Mouse (Mus musculus) urinary bladder, postnatal 14 days (tissue): Measurements from ENCODE around the gene Gpatch2.

Experiments
- DNase-seq: peaks from one replicate; pipeline ENCODE4 v3.0.0; 2021; ENCODE audit warnings: low spot score

Gpatch2 gene

DNA sequence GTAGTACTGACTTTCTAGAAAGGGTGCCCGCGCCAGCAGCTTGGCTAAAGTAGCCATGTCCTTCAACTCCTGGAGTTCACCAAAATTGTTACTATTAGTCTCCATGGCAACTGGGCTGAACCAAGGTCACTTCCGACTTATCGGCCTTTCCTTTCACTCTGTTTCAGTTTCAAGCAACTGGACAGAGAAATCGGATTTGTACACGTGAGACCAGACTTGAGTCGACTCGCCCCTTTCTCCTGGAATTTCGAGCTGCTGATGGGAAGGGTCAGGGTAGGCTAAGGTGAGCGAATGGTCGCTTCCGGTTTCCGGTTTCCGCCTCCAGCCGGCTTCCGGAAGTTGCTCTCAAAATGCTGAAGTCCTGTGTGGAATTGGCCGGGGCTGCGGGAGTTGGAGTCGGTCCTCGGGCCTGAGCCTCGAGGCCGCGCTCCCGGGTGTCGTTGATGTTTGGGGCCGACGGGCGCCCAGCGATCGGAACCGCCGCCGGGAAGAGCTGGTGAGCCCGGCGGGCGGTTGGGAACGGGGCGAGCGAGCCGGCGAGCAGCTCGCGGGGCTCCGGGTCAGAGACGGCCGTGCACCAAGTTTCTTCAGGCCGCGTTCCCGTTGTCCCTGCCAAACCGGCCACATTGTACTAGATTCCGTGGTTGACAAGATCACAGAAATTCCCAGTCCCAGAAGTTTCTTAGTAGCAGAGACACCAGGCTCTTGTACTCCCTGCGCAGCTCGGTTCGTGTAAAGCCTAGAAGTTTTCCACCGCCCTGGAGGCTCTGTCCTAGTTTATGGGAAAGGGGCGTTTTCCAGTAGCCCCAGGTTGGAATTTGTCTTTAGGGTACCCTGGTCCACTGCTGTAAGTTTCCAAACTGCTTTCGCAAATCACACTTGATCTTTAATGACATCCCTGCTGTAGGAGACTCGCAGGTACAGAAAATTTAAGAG, at the start of gene Gpatch2, which contains the start of gene Spata17:
TSS of gene Gpatch2 (plus strand) at position 328 of the 936 bp plus-strand sequence.
TSS of gene Spata17 (minus strand) at position 285 of the 936 bp plus-strand sequence.
- peak; percentile 77 for DNase-seq

DNA sequence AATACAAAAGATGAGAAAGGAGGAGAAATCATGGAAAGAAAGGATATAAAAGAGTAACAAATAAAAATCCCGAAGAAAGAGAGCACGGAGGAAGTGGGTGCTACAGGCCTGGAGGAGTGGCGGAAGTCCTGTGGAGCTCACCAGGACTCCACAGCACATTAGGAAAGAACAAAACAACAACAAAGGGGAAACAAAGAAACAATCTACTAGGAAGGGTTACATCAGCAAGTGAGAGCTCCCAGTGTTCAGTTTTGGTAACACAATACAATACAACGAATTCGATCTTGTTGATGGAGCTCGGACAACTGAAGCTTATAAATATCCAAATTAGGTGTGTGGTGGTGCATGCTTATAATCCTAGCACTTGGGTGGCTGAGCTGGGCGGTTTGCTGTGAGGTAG, 45.7 kb upstream of the Gpatch2 start:
- DNase-seq = no peak

DNA sequence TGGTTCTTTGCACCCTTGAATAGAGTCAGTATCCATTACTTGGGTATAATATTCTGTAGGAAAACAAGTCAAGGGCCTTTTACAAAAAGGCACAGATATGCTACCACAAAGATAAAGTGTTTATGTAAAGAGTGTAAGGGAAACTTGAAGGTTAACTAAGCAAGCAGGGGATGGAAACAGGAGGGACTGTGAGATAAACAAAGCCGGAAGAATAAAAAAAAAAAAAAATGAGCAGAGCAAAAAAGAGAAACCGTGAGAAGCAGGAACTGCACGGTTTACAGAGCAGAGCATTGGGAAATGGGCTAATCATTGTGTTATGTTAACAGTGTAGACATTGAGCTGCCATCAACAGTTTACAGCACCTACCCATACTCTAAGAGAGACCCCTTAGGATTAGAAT, 44.9 kb upstream of the Gpatch2 start:
- no peak for DNase-seq

DNA sequence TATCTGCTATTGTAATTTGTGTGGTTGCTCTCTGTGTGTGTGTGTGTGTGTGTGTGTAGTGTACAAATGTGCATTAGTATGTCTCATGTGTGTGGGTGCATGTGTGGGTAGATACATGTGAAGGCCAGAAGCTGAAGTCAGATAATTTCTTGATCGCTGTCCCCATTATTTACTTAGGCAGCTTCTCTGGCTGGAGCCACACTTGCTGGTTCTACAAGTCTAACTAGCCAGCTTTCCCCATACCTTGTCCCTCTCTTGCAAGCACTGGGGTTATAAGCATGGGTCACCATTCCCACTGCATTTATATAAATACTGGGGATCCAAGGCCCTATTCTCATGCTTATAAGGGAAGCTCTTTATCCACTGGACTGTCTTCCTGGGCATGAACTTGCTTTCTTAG, 39.3 kb upstream of the Gpatch2 start:
- no peak for DNase-seq

DNA sequence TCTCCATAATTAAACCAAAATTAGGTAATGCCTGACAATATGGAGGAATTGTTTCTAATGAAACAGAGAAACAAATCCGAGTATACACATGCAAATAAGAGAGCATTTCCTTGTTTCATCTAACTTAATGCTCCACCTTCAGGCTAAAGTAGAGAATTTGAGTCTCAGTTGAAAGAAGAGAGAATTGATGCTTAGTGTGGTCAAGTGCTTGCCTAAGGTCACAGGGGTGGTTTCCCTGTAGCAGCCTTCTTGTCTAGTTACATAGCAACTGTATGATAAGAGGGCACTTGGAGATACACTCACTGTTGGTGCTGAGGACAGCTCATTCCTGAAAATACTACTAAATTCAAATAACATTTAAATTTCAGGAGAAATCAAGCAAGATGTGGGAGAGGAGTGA, 36.8 kb upstream of the Gpatch2 start:
- no peak for DNase-seq

DNA sequence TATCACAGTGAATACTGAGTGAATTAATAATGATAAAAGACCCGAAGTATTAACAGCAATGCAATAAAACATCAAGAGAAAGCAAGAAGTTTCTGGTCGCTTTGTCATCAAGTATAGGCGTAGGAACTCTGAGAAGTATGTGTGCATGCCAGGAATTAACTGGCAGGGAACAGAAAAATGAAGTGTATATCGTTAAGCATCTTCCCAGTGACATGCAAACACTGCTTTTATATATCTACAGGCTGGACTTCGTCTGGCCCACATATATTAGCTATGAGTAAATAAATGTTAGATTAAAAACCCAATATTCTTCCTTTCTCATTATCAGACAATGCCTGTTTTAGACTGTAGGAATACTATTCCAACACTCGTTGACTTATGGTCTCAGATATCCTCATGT, 9.8 kb upstream of the Gpatch2 start:
- DNase-seq = no peak

DNA sequence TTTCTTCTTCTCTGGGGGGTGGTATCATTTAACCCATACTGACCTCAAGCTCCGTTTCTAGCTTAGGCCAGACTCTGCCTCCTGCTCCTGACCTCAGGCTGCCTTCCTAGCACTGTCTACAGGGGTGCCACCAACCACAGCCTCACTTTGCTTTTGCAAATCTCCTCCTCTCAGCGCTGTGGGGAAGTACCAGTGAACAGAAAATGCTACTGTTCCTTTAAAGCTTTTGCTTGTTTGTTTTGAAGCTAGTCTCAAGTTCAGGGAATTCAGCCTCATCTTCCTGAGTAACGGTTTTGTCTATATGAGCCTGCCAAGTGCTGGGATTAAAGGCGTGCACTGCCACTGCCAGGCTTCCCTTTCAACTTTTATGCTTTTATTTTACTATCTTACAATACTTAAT, 5.8 kb upstream of the Gpatch2 start:
- no peak for DNase-seq

DNA sequence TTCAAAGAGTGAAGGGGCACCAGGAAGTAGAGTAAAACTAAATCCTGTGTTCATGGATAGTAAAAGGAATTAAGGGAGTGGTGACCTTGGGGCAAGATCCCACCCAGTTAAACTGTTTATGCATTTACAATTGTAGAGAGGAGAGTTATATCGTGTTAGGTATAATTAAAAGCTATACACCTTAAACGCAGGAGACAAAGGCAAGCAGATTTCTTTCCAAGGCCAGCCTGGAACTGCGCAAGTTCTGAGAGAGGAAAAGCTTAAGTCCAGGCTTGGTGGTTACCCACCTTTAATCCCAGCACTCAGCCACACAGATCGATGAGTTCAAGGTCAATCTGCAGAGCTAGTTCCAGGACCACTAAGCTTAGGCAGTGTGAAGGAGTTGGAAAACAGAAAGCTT, 4.6 kb upstream of the Gpatch2 start:
- no peak for DNase-seq

DNA sequence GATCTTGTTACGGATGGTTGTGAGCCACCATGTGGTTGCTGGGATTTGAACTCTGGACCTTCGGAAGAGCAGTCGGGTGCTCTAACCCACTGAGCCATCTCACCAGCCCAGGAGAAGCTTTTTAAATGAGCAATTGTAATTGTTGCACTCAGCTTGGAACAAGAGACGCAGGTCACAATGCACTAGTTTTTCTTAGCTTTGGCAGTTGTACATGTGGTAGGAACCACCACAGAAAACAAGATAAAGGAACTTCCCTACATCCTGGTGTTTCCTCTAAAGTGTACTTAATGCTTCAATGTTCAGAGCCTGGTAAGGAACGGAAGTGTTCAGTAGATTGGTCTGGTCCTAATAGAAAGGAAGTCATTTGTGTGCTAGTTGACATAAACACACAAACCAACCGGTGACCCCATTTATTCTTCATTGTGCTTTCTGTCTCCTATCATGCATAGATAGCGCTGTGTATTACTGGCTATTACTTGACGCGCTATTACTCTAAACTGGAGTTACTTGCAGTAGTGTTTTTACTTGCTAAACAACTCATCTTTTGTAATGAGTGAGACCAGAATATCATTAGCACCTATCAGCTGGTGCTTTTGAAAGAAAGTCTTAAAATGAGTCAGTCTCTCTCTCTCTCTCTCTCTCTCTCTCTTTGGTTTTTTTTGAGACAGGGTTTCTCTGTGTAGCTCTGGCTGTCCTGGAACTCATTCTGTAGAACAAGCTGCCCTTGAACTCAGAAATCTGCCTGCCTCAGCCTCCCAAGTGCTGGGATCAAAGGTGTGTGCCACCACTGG, 1.5 kb downstream of the Gpatch2 start:
- DNase-seq = no peak

DNA sequence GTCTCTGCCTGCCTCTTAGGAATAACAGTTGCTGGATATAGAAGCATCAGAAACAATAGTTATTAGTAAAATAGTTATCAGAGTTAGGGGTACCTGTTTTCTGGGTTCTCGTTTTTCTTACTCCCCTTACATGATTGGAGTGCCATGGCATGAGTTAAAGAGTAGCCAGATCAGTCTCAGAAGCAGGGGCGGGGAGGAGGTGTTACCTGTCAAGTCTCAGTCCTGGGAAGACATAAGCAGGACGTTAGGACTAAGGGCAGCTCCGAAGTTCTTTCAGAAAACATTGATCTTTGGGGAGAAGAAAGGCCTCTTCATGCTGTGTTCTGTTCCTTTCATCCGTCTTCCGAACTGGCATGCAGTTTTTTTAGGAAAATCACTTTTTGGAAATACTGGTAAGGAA, 5.4 kb downstream of the Gpatch2 start:
- no peak for DNase-seq

DNA sequence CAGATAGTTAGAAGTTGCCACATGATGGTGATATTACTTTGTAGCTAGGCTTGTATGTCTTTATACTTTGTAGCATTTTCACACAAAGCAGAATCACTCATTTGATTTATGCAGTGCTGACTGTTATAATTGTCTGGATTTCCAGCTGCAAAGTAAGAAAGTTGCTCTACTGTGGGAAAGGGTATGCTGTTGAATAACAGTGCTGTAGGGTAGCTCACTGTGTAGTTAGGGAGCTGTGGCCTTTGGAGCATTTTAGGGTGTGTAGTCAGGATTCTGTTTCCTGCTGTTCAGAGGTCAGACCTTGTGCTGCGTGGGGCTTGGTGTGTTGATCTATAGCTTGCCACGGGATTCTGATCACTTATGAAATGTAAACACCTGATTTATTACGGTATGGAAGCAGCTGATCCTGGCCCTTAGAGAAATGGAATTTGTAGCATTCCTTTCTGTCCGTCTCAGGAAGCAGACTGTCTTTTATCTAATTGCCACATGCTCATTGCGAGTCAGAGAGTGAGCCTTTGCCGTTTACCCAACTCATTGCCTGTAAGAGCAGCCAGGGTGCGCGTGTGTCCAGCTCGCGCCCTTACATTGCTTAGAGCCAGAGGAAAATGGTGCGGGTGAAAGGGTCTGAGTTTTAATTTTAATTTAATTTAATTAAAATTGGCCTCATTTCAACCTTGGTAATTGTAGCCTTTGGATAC, 11.2 kb downstream of the Gpatch2 start:
- DNase-seq = no peak

DNA sequence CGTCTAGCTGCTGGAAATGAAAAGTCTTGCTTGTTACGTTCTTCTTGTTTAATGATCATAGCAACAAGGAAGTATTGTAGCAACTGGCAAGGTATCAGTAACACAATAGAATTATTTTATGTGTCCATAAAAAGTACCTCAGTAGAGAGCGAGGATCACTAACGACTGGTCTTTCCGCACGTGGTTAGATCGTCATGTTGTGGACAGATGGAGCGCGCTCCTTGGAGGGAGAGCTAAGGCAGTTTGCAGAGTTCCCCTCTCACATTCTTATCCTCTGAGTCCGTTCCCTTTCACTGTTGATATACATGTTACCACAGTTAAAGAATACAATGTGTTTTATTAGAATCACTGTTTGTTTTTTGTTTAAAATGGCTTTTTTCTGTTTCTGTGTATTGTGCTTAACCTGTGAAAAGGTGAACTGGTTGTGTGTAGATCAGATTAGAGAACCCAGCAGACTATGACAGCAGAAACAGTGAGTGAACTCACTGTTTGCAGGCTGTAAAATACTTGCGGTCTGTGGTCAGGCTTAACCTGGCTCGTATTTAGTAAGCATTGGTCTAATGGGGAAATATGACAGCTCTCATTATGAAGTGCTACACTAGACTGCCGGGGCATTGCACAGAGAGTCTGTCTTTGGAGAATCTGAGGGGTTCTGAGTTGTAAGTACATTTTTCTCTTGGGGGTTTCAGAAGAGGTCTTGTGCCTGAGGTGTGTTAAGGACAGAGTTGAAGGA, 13.3 kb downstream of the Gpatch2 start:
- no peak for DNase-seq

DNA sequence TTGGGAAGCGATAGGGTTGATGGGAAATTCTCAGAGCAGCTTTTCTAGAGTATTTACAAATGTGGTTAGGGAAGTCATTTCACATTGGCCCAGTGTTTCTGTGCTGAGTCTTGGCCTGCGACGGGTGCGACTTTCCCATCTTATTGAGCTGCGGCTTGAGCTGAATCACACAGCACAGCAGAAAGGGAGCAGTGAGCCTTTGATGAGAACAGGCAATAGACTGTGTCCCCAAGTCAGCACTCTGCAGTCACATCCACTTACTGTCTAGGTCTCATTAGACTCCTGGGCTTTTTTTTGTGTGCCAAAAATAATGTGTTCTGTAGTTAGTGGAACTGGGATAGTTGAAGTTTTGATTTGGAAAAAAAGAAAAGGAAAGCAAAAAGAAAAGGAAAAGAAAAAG, 14.9 kb downstream of the Gpatch2 start:
- DNase-seq = no peak

DNA sequence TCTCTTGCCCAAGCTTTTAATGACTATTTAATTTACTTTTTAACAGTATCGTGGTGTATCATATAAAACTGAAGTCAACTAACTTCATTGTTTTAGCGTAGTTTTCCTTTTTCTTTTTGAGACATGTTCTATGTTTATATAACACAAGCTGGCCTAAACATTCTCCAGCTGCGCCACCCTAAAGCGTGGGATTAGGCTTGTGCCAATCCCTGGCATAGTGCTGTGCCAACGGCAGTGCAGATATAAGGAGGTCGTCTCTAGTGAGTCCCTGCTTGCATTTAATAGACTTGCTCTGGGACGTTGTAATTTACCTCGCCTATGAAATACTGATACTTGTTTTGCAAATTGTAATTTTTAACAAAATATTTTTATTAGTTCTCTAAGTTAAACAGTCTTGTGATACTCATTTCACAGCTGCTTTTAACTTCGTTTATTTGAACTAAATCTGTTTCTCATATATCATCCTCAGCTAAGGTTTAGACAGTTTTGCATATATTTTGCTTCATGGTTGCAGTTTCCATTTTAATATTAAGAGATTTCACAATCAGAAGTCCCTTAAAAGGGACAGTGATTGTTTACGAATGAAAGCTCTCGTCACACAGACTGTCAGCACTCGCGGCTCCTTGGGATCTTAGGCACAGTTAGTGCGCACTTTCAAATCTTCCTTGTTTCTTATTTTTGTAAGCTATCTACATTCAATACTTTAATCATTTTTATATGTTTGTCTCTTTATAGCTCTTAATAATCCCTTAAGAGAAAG, 17.1 kb downstream of the Gpatch2 start:
- DNase-seq = no peak

DNA sequence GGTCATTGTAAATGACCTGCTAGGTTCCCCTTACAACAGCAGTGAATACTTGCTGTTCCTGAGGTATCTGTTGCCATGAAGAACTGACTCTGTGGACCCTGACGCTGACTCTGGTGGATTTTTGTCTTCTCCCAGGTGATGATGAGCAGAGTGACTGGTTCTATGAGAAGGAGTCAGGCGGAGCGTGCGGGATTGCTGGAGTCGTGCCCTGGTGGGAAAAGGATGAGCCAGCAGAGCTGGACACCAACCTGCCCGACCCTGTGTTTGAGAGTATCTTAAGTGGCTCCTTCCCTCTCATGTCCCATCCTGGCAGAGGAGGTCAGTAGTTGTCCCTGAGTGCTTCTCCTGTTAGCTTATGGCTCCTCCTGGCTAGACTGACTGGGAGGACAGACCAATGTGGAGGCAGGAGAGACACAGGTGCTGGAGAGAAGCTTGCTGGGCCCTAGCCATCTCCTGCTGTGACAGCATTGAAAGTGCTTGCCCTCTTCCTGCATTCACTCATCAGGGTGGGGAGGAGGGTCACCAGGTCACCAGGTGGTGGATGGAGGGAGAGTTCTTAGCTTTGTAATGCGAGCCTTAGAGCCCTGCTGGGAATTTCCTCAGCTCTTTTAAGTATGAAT, 17.8 kb downstream of the Gpatch2 start:
- DNase-seq = no peak

DNA sequence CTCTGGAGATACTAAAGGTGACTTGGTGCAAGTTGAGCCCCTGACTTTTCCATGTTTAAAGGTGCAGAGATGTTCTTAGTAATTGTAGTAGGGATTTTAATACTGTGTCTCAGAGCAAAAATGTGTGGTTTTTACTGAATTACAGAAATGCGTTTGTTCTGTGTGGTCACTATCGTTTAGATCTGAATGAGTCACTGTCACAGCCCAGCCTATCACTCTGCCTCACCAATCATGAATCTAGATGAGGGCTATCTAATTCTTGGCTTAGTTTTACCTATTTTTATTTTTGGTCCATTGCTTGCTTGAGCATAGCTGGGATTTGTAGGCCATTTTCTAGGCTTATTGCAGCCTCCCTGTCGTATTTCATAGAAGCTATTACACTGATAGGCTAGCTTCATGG, 19.9 kb downstream of the Gpatch2 start:
- DNase-seq = no peak

DNA sequence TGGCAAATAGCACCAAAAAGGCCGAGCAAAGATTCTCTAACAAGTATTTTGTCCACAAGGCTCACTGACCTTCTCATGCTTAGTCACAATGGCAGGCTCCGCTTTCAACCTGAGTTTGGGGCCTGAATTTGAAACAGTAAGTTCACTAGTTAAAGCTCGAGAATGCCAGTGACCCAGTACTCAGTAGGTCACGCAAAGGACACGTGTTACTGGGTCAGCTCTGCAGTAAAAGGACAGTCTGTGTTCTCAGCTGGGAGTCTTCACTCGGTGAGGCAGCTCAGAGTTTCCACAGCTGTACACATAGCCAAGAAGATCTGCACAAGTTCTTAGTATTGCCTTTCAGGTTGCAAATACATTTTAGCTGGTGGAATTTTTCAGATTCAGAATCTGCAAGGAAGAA, 21.0 kb downstream of the Gpatch2 start:
- DNase-seq = no peak

DNA sequence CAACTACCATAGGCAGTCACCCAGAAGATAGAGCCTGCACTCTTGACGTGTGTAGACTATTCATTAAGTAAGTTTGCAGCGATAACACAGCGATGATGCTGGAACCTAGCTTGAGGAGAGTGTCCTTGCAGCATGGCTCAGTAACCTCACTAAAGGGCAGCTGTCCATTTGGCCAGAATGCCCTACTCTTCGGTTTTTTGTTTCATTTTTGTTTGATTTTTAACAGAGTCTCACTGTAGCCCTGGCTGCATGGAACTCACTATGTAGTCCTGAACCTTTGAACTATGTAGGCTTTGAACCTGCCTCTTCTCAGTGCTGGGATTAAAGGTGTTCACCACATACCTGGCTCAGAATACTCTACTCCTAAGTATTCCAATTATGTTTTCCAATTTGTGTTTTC, 22.8 kb downstream of the Gpatch2 start:
- DNase-seq = no peak

DNA sequence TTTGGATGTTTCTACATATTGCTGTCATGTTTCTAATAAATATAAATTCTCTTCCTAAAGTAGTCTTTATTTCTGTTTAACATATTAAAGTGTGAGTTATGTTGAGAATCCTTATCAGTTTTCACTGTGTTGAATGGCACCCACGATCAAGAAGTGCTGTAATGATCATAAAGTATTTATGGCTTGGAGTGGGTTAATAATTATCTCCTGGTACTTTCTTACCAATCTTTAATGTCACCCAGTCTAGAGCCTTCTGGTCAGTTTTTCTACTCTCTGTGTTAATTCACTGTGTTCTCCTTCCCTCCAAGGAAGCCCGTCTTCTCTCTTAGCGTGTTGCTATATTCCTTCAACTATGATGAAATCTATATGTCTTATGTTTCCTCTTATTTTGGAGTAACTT, 25.0 kb downstream of the Gpatch2 start:
- DNase-seq = no peak

DNA sequence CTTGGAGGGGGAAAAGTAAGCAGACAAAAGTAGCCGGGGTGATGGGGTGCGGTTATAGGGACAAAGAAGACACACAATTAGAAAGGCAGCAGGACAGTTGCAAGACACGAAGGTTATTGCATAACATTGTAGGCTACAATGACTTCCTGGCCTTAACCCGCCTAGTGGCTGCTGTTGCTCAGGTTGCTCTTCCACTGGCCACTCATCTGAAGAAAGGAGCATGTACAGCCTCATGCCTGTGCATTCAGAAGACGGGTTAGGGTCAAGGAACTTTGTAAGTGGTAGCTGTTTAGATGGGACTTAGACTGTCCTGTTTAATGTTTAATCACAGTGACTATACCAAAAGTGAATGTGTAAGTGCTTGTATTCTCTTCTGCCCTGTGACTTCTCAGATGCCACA, 26.0 kb downstream of the Gpatch2 start:
- no peak for DNase-seq

DNA sequence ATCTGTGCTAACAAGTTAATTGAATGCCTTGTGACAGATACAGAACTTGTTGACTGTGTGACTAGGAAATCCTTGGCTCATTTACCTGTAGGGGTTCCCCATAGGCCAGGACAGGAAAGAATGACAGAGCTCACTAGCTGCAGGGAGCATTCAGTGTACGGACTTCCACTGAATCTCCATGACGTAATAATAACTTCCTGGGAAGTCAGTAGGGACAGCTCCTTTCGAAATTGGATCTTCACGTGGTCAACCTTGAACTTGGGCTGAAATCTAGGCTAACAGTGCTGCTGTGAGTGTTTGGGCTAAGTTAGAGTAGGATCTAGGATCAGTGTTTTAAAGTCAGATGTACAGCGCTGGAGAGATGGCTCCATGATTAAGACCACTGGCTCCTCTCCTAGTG, 29.4 kb downstream of the Gpatch2 start:
- DNase-seq = no peak
